Mouse (Mus musculus): ENCODE data around the gene Sulf2. TPM values are rescaled to one million over a fixed set of nuclear protein-coding genes. Genes with fewer than 3 reads are reported as not detected.

The Sulf2 gene
- total and polyA plus RNA-seq, 3 experiments, result not detected

DNA sequence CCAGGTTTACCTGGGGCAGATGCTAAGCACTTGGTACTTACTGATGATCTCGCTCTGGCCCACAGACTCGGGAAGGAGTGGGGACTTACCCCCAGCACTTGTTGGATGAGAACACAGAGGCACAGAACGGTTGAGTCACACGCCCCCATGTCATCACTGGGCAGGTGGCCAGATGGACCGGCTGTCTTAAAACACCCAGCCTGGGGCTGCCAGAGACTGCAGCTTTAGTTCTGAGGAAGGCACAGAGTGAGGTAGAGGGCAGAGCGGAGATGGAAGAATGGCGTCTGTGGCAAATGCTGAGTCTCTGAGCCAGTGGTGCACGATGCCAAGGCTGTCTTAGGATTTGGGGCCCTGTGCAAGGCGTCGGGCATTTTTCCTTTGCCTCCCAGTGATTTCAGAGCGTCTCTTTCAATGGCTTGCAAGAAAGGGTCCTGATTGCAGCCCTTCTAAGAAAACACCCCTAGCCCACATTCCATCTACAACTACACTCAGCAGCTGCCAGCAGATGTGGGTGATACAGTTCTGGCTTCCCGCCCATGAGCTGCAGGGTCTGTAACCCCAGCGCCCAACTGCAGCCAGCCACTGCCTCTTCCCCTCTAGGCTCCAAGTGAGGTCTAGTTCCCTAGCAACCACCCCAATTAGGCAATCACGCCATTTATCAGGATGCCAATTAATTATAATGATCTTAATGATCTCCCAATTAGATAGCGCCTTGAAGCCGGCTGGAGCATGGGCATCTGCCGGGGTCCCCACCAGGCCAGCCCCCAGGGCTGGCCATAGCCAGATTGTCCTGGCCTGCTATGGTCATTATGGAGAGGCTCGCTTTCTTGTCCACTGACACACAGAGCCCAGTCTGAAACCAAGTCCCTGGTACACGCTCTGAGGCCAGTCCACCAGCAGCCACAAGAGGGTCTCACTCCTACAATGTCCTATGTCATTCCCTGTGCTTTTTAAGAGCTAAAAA lies 3.7 kb downstream of the Sulf2 start:
- in situ Hi-C loops (cut with MboI; ENCODE audit: low pct_ligation_motif_present, low pct_unique_long_range_greater_than_20kb, low sequenced_read_pairs) (no loop called here), dilution Hi-C loops (cut with MboI; ENCODE audit: extremely low pct_ligation_motif_present, extremely low pct_unique_long_range_greater_than_20kb, low sequenced_read_pairs) (no loop called here)
- Histone ChIP-seq H3K9me3 (replicated peaks; ENCODE audit: low read length) (peaks cover 16% of the 10 kb centered on the region), H3K27me3 (replicated peaks) (peaks cover 26% of the 10 kb centered on the region), H3K36me3 (replicated peaks in 1 of 2; ENCODE audit: control insufficient read depth in 1 of 2, insufficient read depth in 1 of 2, low read length in 1 of 2) (no peaks in the 10 kb centered on the region), H3K4me1 (ENCODE audit: control insufficient read depth in 1 of 2, insufficient read depth in 2 of 2) (no peaks in the 10 kb centered on the region), H3K27ac (ENCODE audit: insufficient read depth, low read depth) (no peak overlapping the region), H3K4me2 (ENCODE audit: insufficient read depth, low read depth, poor library complexity, severe bottlenecking) (no peak overlapping the region), H3K9ac (ENCODE audit: insufficient read depth, low read depth) (no peak overlapping the region), H3K79me2 (replicated peaks; ENCODE audit: control insufficient read depth, extremely low read depth, insufficient read depth, poor library complexity, severe bottlenecking) (no peaks in the 10 kb centered on the region), H3K4me3 (replicated peaks in 1 of 3; ENCODE audit: low read depth in 2 of 3, low read length in 2 of 3, poor library complexity in 1 of 3) (no peak overlapping the region)
- no peak for DNase-seq (ENCODE audit: extremely low read depth)
- TF ChIP-seq NRF1 (IDR thresholded peaks at IDR 0.05; ENCODE audit: low read depth, low read length) (no peak), ZMIZ1 (IDR thresholded peaks at IDR 0.05; ENCODE audit: low read depth, low read length) (no peak), CHD1 (IDR thresholded peaks at IDR 0.05; ENCODE audit: low read depth, low read length) (no peak), IRF4 (IDR thresholded peaks at IDR 0.05; ENCODE audit: low read depth, low read length) (no peak), JUND (conservative IDR thresholded peaks at IDR 0.05; ENCODE audit: low read depth, low read length) (no peak), MYC (IDR thresholded peaks at IDR 0.05; ENCODE audit: low read depth, low read length) (no peak), E2F4 (IDR thresholded peaks at IDR 0.05; ENCODE audit: insufficient replicate concordance, low read depth, low read length) (no peak), MXI1 (IDR thresholded peaks at IDR 0.05; ENCODE audit: low read depth, low read length) (no peak), TCF12 (IDR thresholded peaks at IDR 0.05; ENCODE audit: low read depth, low read length) (no peak), MAFK (IDR thresholded peaks at IDR 0.05; ENCODE audit: insufficient replicate concordance, low read length) (no peak)

DNA sequence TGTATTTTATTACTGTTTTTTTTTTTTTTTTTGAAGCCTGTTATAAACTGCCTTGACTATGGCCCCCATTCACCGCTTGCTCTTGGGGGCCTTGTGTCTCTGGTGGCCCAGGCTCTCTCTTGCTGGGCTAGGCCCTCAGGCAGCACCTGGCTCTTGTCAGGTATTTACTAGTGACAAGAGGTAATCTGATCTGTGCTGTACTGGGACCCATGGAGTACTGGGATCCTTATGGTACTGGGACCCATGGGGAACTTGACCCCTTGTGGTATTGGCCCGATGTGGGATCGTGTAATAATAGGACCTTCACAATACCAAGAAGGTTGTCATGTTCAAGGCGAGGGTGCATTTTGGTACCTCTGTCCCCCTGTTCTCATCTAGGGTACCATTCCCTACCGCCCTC lies 4.9 kb downstream of the Sulf2 start:
- Histone ChIP-seq H3K27ac (ENCODE audit: insufficient read depth, low read depth) (no peak overlapping the region), H3K9ac (ENCODE audit: insufficient read depth, low read depth) (no peak overlapping the region), H3K4me1 (ENCODE audit: control insufficient read depth in 1 of 2, insufficient read depth in 2 of 2) (no peaks in the 10 kb centered on the region), H3K9me3 (replicated peaks; ENCODE audit: low read length) (peaks cover 14% of the 10 kb centered on the region), H3K4me2 (ENCODE audit: insufficient read depth, low read depth, poor library complexity, severe bottlenecking) (no peak overlapping the region), H3K27me3 (replicated peaks) (peaks cover 28% of the 10 kb centered on the region), H3K36me3 (replicated peaks in 1 of 2; ENCODE audit: control insufficient read depth in 1 of 2, insufficient read depth in 1 of 2, low read length in 1 of 2) (no peaks in the 10 kb centered on the region), H3K4me3 (replicated peaks in 1 of 3; ENCODE audit: low read depth in 2 of 3, low read length in 2 of 3, poor library complexity in 1 of 3) (no peak overlapping the region), H3K79me2 (replicated peaks; ENCODE audit: control insufficient read depth, extremely low read depth, insufficient read depth, poor library complexity, severe bottlenecking) (no peaks in the 10 kb centered on the region)
- DNase-seq (ENCODE audit: extremely low read depth), result no peak
- no peak for TF ChIP-seq JUN (IDR thresholded peaks at IDR 0.05; ENCODE audit: insufficient read depth, low read depth, low read length)
- dilution Hi-C loops (cut with MboI; ENCODE audit: extremely low pct_ligation_motif_present, extremely low pct_unique_long_range_greater_than_20kb, low sequenced_read_pairs), result no loop called here
- in situ Hi-C loops (cut with MboI; ENCODE audit: low pct_ligation_motif_present, low pct_unique_long_range_greater_than_20kb, low sequenced_read_pairs), result no loop called here

DNA sequence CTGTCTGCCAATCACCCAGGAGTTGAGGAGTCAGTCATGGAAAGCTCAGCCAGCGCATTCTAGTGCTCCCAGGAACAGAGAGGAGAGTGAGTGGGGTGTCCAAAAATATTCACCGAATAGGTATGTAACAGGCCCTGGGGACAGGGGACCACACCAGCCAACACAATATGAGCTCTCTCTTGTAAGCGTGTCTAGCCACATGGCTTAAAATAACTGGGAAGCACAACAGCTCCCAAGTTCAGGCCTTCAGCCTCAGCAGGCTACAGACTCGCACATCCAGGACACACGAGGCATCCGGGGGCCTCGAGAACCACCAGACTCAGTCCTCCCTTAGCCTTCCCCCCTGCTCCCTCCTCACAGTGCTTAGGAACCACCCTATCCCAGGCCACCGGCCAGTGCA lies 6.0 kb downstream of the Sulf2 start:
- DNase-seq (ENCODE audit: extremely low read depth), result no peak
- no peaks in the 10 kb centered on the region for H3K36me3 ChIP-seq (replicated peaks in 1 of 2; ENCODE audit: control insufficient read depth in 1 of 2, insufficient read depth in 1 of 2, low read length in 1 of 2)
- no peak overlapping the region for H3K27ac ChIP-seq (ENCODE audit: insufficient read depth, low read depth)
- in situ Hi-C loops (cut with MboI; ENCODE audit: low pct_ligation_motif_present, low pct_unique_long_range_greater_than_20kb, low sequenced_read_pairs) (no loop called here), dilution Hi-C loops (cut with MboI; ENCODE audit: extremely low pct_ligation_motif_present, extremely low pct_unique_long_range_greater_than_20kb, low sequenced_read_pairs) (no loop called here)
- no peak overlapping the region for H3K4me3 ChIP-seq (replicated peaks in 1 of 3; ENCODE audit: low read depth in 2 of 3, low read length in 2 of 3, poor library complexity in 1 of 3)
- no peak overlapping the region for H3K4me2 ChIP-seq (ENCODE audit: insufficient read depth, low read depth, poor library complexity, severe bottlenecking)
- no peaks in the 10 kb centered on the region for H3K79me2 ChIP-seq (replicated peaks; ENCODE audit: control insufficient read depth, extremely low read depth, insufficient read depth, poor library complexity, severe bottlenecking)
- H3K4me1 ChIP-seq (ENCODE audit: control insufficient read depth in 1 of 2, insufficient read depth in 2 of 2), result no peaks in the 10 kb centered on the region
- H3K27me3 ChIP-seq (replicated peaks), result peaks cover 28% of the 10 kb centered on the region
- no peak overlapping the region for H3K9ac ChIP-seq (ENCODE audit: insufficient read depth, low read depth)
- TF ChIP-seq MEF2A (IDR thresholded peaks at IDR 0.05; ENCODE audit: borderline replicate concordance, low read depth, low read length) (no peak), MXI1 (IDR thresholded peaks at IDR 0.05; ENCODE audit: low read depth, low read length) (no peak), ZMIZ1 (IDR thresholded peaks at IDR 0.05; ENCODE audit: low read depth, low read length) (no peak), SIN3A (IDR thresholded peaks at IDR 0.05; ENCODE audit: low read length) (no peak), EP300 (IDR thresholded peaks at IDR 0.05; ENCODE audit: low read length) (no peak), MAX (IDR thresholded peaks at IDR 0.05; ENCODE audit: low read length) (no peak), UBTF (IDR thresholded peaks at IDR 0.05; ENCODE audit: low read depth, low read length) (no peak), MAZ (IDR thresholded peaks at IDR 0.05; ENCODE audit: low read depth, low read length) (no peak), CHD1 (IDR thresholded peaks at IDR 0.05; ENCODE audit: low read depth, low read length) (no peak), RCOR1 (conservative IDR thresholded peaks at IDR 0.05; ENCODE audit: low read depth, low read length) (no peak), HCFC1 (IDR thresholded peaks at IDR 0.05; ENCODE audit: low read depth, low read length) (no peak)
- peaks cover 6% of the 10 kb centered on the region for H3K9me3 ChIP-seq (replicated peaks; ENCODE audit: low read length)
